Mouse (Mus musculus): Measurements from ENCODE around the gene Ttyh3. TPM values are rescaled to one million over a fixed set of nuclear protein-coding genes. Genes with fewer than 3 reads are reported as not detected.

Gene Ttyh3
- total RNA-seq, 2 experiments from 2014 or later: 5.6 to 26.7 TPM

GRCm38 (mm10) chr5:140654096-140654845, 5.4 kb upstream of the Ttyh3 start:
- ATAC-seq (replicated peaks; ENCODE audit: low FRiP score, low TSS enrichment, poor library complexity, severe bottlenecking): no peak

GRCm38 (mm10) chr5:140652587-140652986, 3.8 kb upstream of the Ttyh3 start:
- ATAC-seq (replicated peaks; ENCODE audit: low FRiP score, low TSS enrichment, poor library complexity, severe bottlenecking): no peak

- no peak for ATAC-seq (replicated peaks; ENCODE audit: low FRiP score, low TSS enrichment, poor library complexity, severe bottlenecking)
Observed at GRCm38 (mm10) chr5:140651231-140651630, 2.4 kb upstream of the Ttyh3 start.

GRCm38 (mm10) chr5:140649881-140650414, 1.1 kb upstream of the Ttyh3 start:
- no peak for ATAC-seq (replicated peaks; ENCODE audit: low FRiP score, low TSS enrichment, poor library complexity, severe bottlenecking)

GRCm38 (mm10) chr5:140649101-140649667, 353 bp upstream of the Ttyh3 start:
- peak; percentile 76 for ATAC-seq (replicated peaks; ENCODE audit: low FRiP score, low TSS enrichment, poor library complexity, severe bottlenecking)

GRCm38 (mm10) chr5:140647821-140648518, 861 bp downstream of the Ttyh3 start:
- ATAC-seq (replicated peaks; ENCODE audit: low FRiP score, low TSS enrichment, poor library complexity, severe bottlenecking): no peak

GRCm38 (mm10) chr5:140647031-140647760, 1.6 kb downstream of the Ttyh3 start:
- no peak for ATAC-seq (replicated peaks; ENCODE audit: low FRiP score, low TSS enrichment, poor library complexity, severe bottlenecking)

- no peak for ATAC-seq (replicated peaks; ENCODE audit: low FRiP score, low TSS enrichment, poor library complexity, severe bottlenecking)
Observed at GRCm38 (mm10) chr5:140646171-140646570, 2.7 kb downstream of the Ttyh3 start.

- ATAC-seq (replicated peaks; ENCODE audit: low FRiP score, low TSS enrichment, poor library complexity, severe bottlenecking): no peak
Observed at GRCm38 (mm10) chr5:140645454-140645853, 3.4 kb downstream of the Ttyh3 start.

GRCm38 (mm10) chr5:140644702-140645201, 4.1 kb downstream of the Ttyh3 start:
- peak; percentile 69 for ATAC-seq (replicated peaks; ENCODE audit: low FRiP score, low TSS enrichment, poor library complexity, severe bottlenecking)

- ATAC-seq (replicated peaks; ENCODE audit: low FRiP score, low TSS enrichment, poor library complexity, severe bottlenecking): no peak
Observed at GRCm38 (mm10) chr5:140644263-140644662, 4.6 kb downstream of the Ttyh3 start.

GRCm38 (mm10) chr5:140642076-140642475, 6.8 kb downstream of the Ttyh3 start:
- ATAC-seq (replicated peaks; ENCODE audit: low FRiP score, low TSS enrichment, poor library complexity, severe bottlenecking): no peak

- ATAC-seq (replicated peaks; ENCODE audit: low FRiP score, low TSS enrichment, poor library complexity, severe bottlenecking): no peak
Observed at GRCm38 (mm10) chr5:140641254-140641928, 7.4 kb downstream of the Ttyh3 start.

GRCm38 (mm10) chr5:140640812-140641211, 8.0 kb downstream of the Ttyh3 start:
- no peak for ATAC-seq (replicated peaks; ENCODE audit: low FRiP score, low TSS enrichment, poor library complexity, severe bottlenecking)

- ATAC-seq (replicated peaks; ENCODE audit: low FRiP score, low TSS enrichment, poor library complexity, severe bottlenecking): no peak
Observed at GRCm38 (mm10) chr5:140639871-140640270, 9.0 kb downstream of the Ttyh3 start.

GRCm38 (mm10) chr5:140639312-140639711, 9.5 kb downstream of the Ttyh3 start:
- no peak for ATAC-seq (replicated peaks; ENCODE audit: low FRiP score, low TSS enrichment, poor library complexity, severe bottlenecking)

- ATAC-seq (replicated peaks; ENCODE audit: low FRiP score, low TSS enrichment, poor library complexity, severe bottlenecking): no peak
Observed at GRCm38 (mm10) chr5:140638484-140638883, 10.3 kb downstream of the Ttyh3 start.

- no peak for ATAC-seq (replicated peaks; ENCODE audit: low FRiP score, low TSS enrichment, poor library complexity, severe bottlenecking)
Observed at GRCm38 (mm10) chr5:140637989-140638388, 10.8 kb downstream of the Ttyh3 start.

GRCm38 (mm10) chr5:140637058-140637410, 11.8 kb downstream of the Ttyh3 start:
- no peak for ATAC-seq (replicated peaks; ENCODE audit: low FRiP score, low TSS enrichment, poor library complexity, severe bottlenecking)
